Mouse (Mus musculus): ENCODE results near the gene Atg9a. TPM values are rescaled to one million over a fixed set of nuclear protein-coding genes. Genes with fewer than 3 reads are reported as not detected.

The Atg9a gene
- polyA plus RNA-seq, 1 experiment from 2014 or later = 23.5 TPM

GRCm38 (mm10) chr1:75148727-75149126 is 43.3 kb downstream of the Atg9a start:
- no peak for ATAC-seq
- H3K27me3 ChIP-seq (replicated peaks; ENCODE audit: control insufficient read depth, insufficient read depth, low read length) = no peaks in the 10 kb centered on the region
- H3K4me2 ChIP-seq (replicated peaks; ENCODE audit: low read depth) = no peak overlapping the region
- H3K36me3 ChIP-seq (ENCODE audit: control insufficient read depth, insufficient read depth) = peaks cover 47% of the 10 kb centered on the region
- H3K4me3 ChIP-seq (ENCODE audit: low read depth, low read length) = no peak overlapping the region
- TF ChIP-seq CTCF (IDR thresholded peaks at IDR 0.05; ENCODE audit: low read depth) = no peak
- H3K9me3 ChIP-seq (ENCODE audit: control insufficient read depth) = no peaks in the 10 kb centered on the region
- H3K4me1 ChIP-seq (replicated peaks; ENCODE audit: control insufficient read depth, insufficient read depth, low read length) = no peaks in the 10 kb centered on the region
- H3K27ac ChIP-seq (ENCODE audit: low read depth, low read length) = no peak overlapping the region
- no peak overlapping the region for H3K9ac ChIP-seq (ENCODE audit: low read depth, low read length)
- WGBS = 88% methylated on average over 4 of the region's 4 CpGs

- peaks cover 47% of the 10 kb centered on the region for H3K36me3 ChIP-seq (ENCODE audit: control insufficient read depth, insufficient read depth)
- no peak for TF ChIP-seq CTCF (IDR thresholded peaks at IDR 0.05; ENCODE audit: low read depth)
- H3K27ac ChIP-seq (ENCODE audit: low read depth, low read length) = no peak overlapping the region
- ATAC-seq = no peak
- no peak overlapping the region for H3K4me2 ChIP-seq (replicated peaks; ENCODE audit: low read depth)
- H3K4me3 ChIP-seq (ENCODE audit: low read depth, low read length) = no peak overlapping the region
- no peaks in the 10 kb centered on the region for H3K9me3 ChIP-seq (ENCODE audit: control insufficient read depth)
- H3K9ac ChIP-seq (ENCODE audit: low read depth, low read length) = no peak overlapping the region
- WGBS = 80% methylated on average over 7 of the region's 7 CpGs
- no peaks in the 10 kb centered on the region for H3K4me1 ChIP-seq (replicated peaks; ENCODE audit: control insufficient read depth, insufficient read depth, low read length)
- H3K27me3 ChIP-seq (replicated peaks; ENCODE audit: control insufficient read depth, insufficient read depth, low read length) = no peaks in the 10 kb centered on the region
These were observed 44.4 kb downstream of the Atg9a start for GRCm38 (mm10) chr1:75147411-75148135.

GRCm38 (mm10) chr1:75145589-75145988 is 46.4 kb downstream of the Atg9a start:
- Histone ChIP-seq H3K4me1 (replicated peaks; ENCODE audit: control insufficient read depth, insufficient read depth, low read length) (no peaks in the 10 kb centered on the region), H3K36me3 (ENCODE audit: control insufficient read depth, insufficient read depth) (peaks cover 47% of the 10 kb centered on the region), H3K4me3 (ENCODE audit: low read depth, low read length) (no peak overlapping the region), H3K27me3 (replicated peaks; ENCODE audit: control insufficient read depth, insufficient read depth, low read length) (no peaks in the 10 kb centered on the region), H3K4me2 (replicated peaks; ENCODE audit: low read depth) (no peak overlapping the region), H3K27ac (ENCODE audit: low read depth, low read length) (no peak overlapping the region), H3K9me3 (ENCODE audit: control insufficient read depth) (no peaks in the 10 kb centered on the region), H3K9ac (ENCODE audit: low read depth, low read length) (no peak overlapping the region)
- TF ChIP-seq CTCF (IDR thresholded peaks at IDR 0.05; ENCODE audit: low read depth) = no peak
- ATAC-seq = no peak
- WGBS = 98% methylated on average over 3 of the region's 3 CpGs

GRCm38 (mm10) chr1:75142301-75143261 is 49.4 kb downstream of the Atg9a start, which contains the start of the genes Cnppd1 and Retreg2:
Gene Cnppd1 (minus strand): TSS chr1:75142711.
Gene Retreg2 (plus strand): TSS chr1:75142778.
- ATAC-seq = peak; percentile 84
- Histone ChIP-seq H3K36me3 (ENCODE audit: control insufficient read depth, insufficient read depth) (peaks cover 49% of the 10 kb centered on the region), H3K4me1 (replicated peaks; ENCODE audit: control insufficient read depth, insufficient read depth, low read length) (no peaks in the 10 kb centered on the region), H3K27ac (ENCODE audit: low read depth, low read length) (peak within 1 kb of the TSS; percentile 96), H3K27me3 (replicated peaks; ENCODE audit: control insufficient read depth, insufficient read depth, low read length) (no peaks in the 10 kb centered on the region), H3K4me3 (ENCODE audit: low read depth, low read length) (peak within 1 kb of the TSS; percentile 72), H3K4me2 (replicated peaks; ENCODE audit: low read depth) (peak within 1 kb of the TSS; percentile 88), H3K9me3 (ENCODE audit: control insufficient read depth) (no peaks in the 10 kb centered on the region), H3K9ac (ENCODE audit: low read depth, low read length) (peak within 1 kb of the TSS; percentile 76)
- WGBS = under 1% methylated on average over 82 of the region's 91 CpGs
- TF ChIP-seq CTCF (IDR thresholded peaks at IDR 0.05; ENCODE audit: low read depth) = peak; percentile 82

- peak overlapping the region; percentile 88 for H3K4me2 ChIP-seq (replicated peaks; ENCODE audit: low read depth)
- H3K9me3 ChIP-seq (ENCODE audit: control insufficient read depth) = no peaks in the 10 kb centered on the region
- H3K36me3 ChIP-seq (ENCODE audit: control insufficient read depth, insufficient read depth) = peaks cover 49% of the 10 kb centered on the region
- no peaks in the 10 kb centered on the region for H3K27me3 ChIP-seq (replicated peaks; ENCODE audit: control insufficient read depth, insufficient read depth, low read length)
- no peaks in the 10 kb centered on the region for H3K4me1 ChIP-seq (replicated peaks; ENCODE audit: control insufficient read depth, insufficient read depth, low read length)
- under 1% methylated on average over 52 of the region's 53 CpGs for whole genome bisulfite sequencing
- no peak; the same call in 1 of the 2 replicates for TF ChIP-seq CTCF (IDR thresholded peaks at IDR 0.05; ENCODE audit: low read depth)
- H3K9ac ChIP-seq (ENCODE audit: low read depth, low read length) = peak overlapping the region; percentile 76
- peak overlapping the region; percentile 96 for H3K27ac ChIP-seq (ENCODE audit: low read depth, low read length)
- peak; percentile 50 for ATAC-seq
- peak overlapping the region; percentile 72 for H3K4me3 ChIP-seq (ENCODE audit: low read depth, low read length)
These were observed 50.4 kb downstream of the Atg9a start for GRCm38 (mm10) chr1:75141486-75142190.

Measured in intestine, postnatal 0 days (tissue).